Mouse (Mus musculus) embryonic stem cell, embryonic (primary cell): ENCODE results near the gene Tmem91.

ENCODE experiments used
- CTCF ChIA-PET, 4 experiments: fragments of 300-600 bp in 2 of 4; fragments of 350-600 bp in 2 of 4; sonication (Branson Sonifier 250); formaldehyde crosslinking; loops; one replicate each; lab custom pipeline; 2022; ENCODE audit warnings: inconsistent platforms in 2 of 4; lab: Charles Lee
- POLR2A ChIA-PET, 4 experiments: fragments of 300-600 bp in 2 of 4; fragments of 350-600 bp in 2 of 4; sonication (Branson Sonifier 250); formaldehyde crosslinking; loops; one replicate each; lab custom pipeline; 2022; ENCODE audit warnings: antibody characterized with exemption in 4 of 4, inconsistent platforms in 1 of 4; lab: Charles Lee

Gene Tmem91

DNA sequence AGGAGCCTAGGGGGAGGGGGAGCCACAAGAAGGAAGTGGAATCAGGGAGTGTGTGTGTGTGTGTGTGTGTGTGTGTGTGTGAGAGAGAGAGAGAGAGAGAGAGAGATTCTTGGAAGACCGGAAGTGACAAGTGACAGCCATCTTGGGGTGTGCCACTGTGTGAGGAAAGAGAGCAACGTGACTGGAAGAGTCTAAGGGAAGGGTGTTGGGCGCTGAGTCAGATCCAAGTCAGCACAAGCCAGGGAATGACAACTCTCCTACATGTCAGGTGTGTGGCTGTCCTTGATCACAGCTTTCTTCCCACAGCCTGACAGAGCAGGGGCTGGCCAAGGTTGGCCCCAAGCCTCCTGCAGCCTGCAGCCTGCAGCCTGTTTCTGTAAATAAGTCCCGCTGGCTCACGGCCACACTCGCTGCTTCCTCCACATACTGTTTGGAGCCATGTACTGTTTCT is 30.9 kb upstream of the Tmem91 start:
- ChIA-PET POLR2A (interaction anchor here in 1 of 4 experiments (0.9 to 1.9 kb wide), 7 partner anchors 9 to 58 kb away, joined by 3 to 6 read pairs (median 4); no protein-coding TSS in a partner anchor), CTCF (interaction anchor here in 1 of 4 experiments (1.5 kb wide), 1 partner anchor 51 kb away, joined by 3 read pairs; no protein-coding TSS in a partner anchor)

GRCm38 (mm10) chr7:25704716-25705364 is 29.9 kb upstream of the Tmem91 start:
- ChIA-PET CTCF (interaction anchor here in 3 of 4 experiments (0.6 to 2.6 kb wide), 8 partner anchors 14 to 296 kb away, joined by 3 to 15 read pairs (median 4); partner anchors contain the start of gene Hnrnpul1 (in 1 of the 3)), POLR2A (interaction anchor here in 2 of 4 experiments (1.0 to 1.9 kb wide), 8 partner anchors 8 to 57 kb away, joined by 3 to 6 read pairs (median 4); partner anchors contain the start of genes B9d2 (in 1 of the 2), Hnrnpul1 (in 1 of the 2) and Tmem91 (in 1 of the 2))

GRCm38 (mm10) chr7:25703793-25704494 is 29.0 kb upstream of the Tmem91 start:
- ChIA-PET CTCF (interaction anchor here in 3 of 4 experiments (0.6 to 2.6 kb wide), 12 partner anchors 13 to 295 kb away, joined by 3 to 15 read pairs (median 3); partner anchors contain the start of genes B9d2 (in 1 of the 3), Hnrnpul1 (in 1 of the 3) and Tmem91 (in 1 of the 3)), POLR2A (interaction anchor here in 2 of 4 experiments (0.8 to 1.6 kb wide), 7 partner anchors 9 to 51 kb away, joined by 3 to 6 read pairs (median 4); partner anchors contain the start of genes B9d2 (in 1 of the 2), Ccdc97 (in 1 of the 2), Hnrnpul1 (in 1 of the 2) and Tmem91 (in 1 of the 2))

DNA sequence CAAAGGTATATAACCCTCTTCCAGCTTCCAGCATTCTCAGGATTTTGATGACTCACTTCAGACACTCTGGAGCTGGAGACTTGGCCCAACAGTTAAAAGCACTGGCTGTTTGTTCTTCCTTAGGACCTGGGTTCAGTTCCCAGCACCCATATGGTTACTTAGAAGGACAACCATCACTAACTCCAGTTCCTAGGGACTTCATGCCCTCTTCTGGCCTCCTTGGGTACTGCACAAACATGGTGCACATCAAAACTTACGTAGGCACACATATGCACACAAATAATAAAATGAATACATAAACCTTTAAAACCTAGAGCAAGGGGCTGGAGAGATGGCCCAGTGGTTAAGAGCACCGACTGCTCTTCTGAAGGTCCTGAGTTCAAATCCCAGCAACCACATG is 27.4 kb upstream of the Tmem91 start:
- ChIA-PET POLR2A (interaction anchor here in 1 of 4 experiments (0.7 kb wide), 1 partner anchor 30 kb away, joined by 3 read pairs; no protein-coding TSS in a partner anchor), CTCF (interaction anchor here in 1 of 4 experiments (0.6 kb wide), 1 partner anchor 293 kb away, joined by 3 read pairs; no protein-coding TSS in a partner anchor)

- CTCF ChIA-PET = interaction anchor here in 3 of 4 experiments (0.8 to 1.7 kb wide), 6 partner anchors 13 to 54 kb away, joined by 3 to 9 read pairs (median 5); partner anchors contain the start of genes B9d2 (in 2 of the 3), Hnrnpul1 (in 1 of the 3) and Tgfb1 (in 1 of the 3)
Measured at GRCm38 (mm10) chr7:25700732-25701131, 25.8 kb upstream of the Tmem91 start.

GRCm38 (mm10) chr7:25699851-25700250 is 24.9 kb upstream of the Tmem91 start:
- POLR2A ChIA-PET = interaction anchor here in 3 of 4 experiments (0.6 to 1.6 kb wide), 12 partner anchors 8 to 1896 kb away, joined by 3 to 7 read pairs (median 4); partner anchors contain the start of genes B9d2 (in 1 of the 3), Bckdha (in 1 of the 3), Exosc5 (in 1 of the 3) and Hnrnpul1 (in 1 of the 3)
- CTCF ChIA-PET = interaction anchor here (0.6 to 1.7 kb wide), 18 partner anchors 8 to 402 kb away, joined by 3 to 9 read pairs (median 4); partner anchors contain the start of genes B9d2 (in 2 of the 4), Tgfb1 (in 2 of the 4), Dmac2 (in 1 of the 4) and Hnrnpul1 (in 1 of the 4)

More at GRCm38 (mm10) chr7:25700732-25701131, 25.8 kb upstream of the Tmem91 start:
- POLR2A ChIA-PET = interaction anchor here in 3 of 4 experiments (0.6 to 1.6 kb wide), 5 partner anchors 10 to 31 kb away, joined by 3 to 7 read pairs (median 4); partner anchors contain the start of gene B9d2 (in 2 of the 3)

GRCm38 (mm10) chr7:25694104-25694503 is 19.1 kb upstream of the Tmem91 start:
- ChIA-PET CTCF (no interaction called here), POLR2A (interaction anchor here in 1 of 4 experiments (0.6 kb wide), 1 partner anchor 42 kb away, joined by 3 read pairs; no protein-coding TSS in a partner anchor)

GRCm38 (mm10) chr7:25690051-25690450 is 15.1 kb upstream of the Tmem91 start:
- ChIA-PET POLR2A (interaction anchor here in 2 of 4 experiments (0.6 to 2.1 kb wide), 4 partner anchors 10 to 21 kb away, joined by 3 to 6 read pairs (median 4); partner anchors contain the start of gene B9d2 (in 1 of the 2)), CTCF (interaction anchor here in 1 of 4 experiments (1.7 to 3.0 kb wide), 2 partner anchors 14 kb away, joined by 6 to 15 read pairs; no protein-coding TSS in a partner anchor)

DNA sequence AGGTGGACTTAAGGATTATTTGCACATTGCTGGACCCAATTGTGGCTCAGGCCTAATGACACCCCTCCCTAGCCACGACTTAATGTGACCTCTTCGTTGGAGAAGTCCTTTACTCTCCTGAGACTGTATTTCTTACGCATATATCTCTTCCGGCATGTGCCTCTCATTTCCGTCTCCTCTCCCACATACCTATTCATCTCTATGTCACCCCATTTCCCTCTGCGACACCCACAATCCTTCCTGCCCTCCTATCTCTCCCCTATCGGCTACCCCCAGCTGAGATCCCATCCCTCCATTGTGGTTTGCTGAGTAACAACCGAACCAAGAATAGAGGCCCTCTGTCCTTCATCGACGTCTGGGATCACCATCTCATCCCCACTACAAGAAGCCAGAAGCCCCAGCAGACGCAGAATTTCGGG is 14.6 kb upstream of the Tmem91 start:
- ChIA-PET POLR2A (interaction anchor here in 2 of 4 experiments (0.6 to 2.5 kb wide), 5 partner anchors 10 to 32 kb away, joined by 3 to 10 read pairs (median 6); partner anchors contain the start of gene B9d2 (in 1 of the 2)), CTCF (interaction anchor here in 1 of 4 experiments (3.0 kb wide), 1 partner anchor 14 kb away, joined by 15 read pairs; no protein-coding TSS in a partner anchor)

DNA sequence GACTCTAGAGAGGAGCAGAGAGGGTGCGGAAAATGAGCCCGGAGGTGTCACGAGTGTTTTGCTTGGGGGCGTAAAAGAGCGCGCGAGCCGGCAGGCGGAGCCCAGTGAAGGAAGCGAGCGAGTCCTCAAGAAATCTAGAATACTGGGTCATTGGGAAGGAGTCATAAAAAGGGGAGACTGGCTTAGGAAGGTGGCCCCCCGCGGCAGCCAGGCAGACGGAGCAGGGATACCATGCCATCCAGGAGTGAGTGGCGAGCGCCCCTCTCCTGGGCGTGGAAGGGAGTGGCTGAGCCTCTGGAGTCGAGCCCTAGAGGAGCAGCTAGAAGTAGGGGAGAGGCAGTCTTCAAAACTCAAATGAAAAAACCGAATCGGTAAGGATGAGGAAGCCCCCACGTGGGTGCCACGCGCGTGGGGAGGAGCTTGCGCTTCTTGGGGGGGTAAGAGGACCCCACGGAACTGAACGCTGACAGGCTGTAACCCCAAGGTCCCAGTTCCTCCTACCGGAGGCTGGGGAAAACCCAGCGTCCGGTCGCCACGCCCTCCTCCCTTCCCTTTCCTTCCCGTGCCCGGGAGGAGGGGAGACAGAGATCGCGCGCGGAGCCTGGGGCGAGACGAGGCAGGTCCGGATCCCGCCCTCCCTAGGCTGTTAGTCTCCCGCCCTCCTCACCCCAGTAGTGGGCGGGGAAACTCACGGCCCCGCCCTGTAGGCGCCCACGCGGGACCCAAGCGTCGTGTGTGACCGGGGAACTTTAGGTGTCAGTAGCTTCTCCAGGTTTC is 14.0 kb upstream of the Tmem91 start:
- POLR2A ChIA-PET = interaction anchor here (0.6 to 2.5 kb wide), 12 partner anchors 9 to 391 kb away, joined by 3 to 10 read pairs (median 4); partner anchors contain the start of genes B9d2 (in 1 of the 4), Bckdha (in 1 of the 4), Exosc5 (in 1 of the 4) and Pafah1b3 (in 1 of the 4)
- CTCF ChIA-PET = interaction anchor here in 1 of 4 experiments (1.4 to 3.0 kb wide), 2 partner anchors 11 to 15 kb away, joined by 9 to 15 read pairs; no protein-coding TSS in a partner anchor

GRCm38 (mm10) chr7:25687811-25688401 is 12.9 kb upstream of the Tmem91 start:
- ChIA-PET POLR2A (interaction anchor here (0.6 to 2.5 kb wide), 27 partner anchors 10 to 1621 kb away, joined by 3 to 13 read pairs (median 4); partner anchors contain the start of genes Bckdha (in 1 of the 4), Exosc5 (in 1 of the 4), Hnrnpul1 (in 1 of the 4) and Pafah1b3 (in 1 of the 4)), CTCF (interaction anchor here (0.5 to 3.0 kb wide), 17 partner anchors 9 to 582 kb away, joined by 3 to 15 read pairs (median 4); partner anchors contain the start of genes Cic (in 1 of the 4) and Tmem91 (in 1 of the 4))

- CTCF ChIA-PET = interaction anchor here (0.6 to 3.0 kb wide), 19 partner anchors 8 to 581 kb away, joined by 3 to 15 read pairs (median 4); partner anchors contain the start of genes Cic (in 1 of the 4) and Tmem91 (in 1 of the 4)
- POLR2A ChIA-PET = interaction anchor here (0.6 to 2.5 kb wide), 21 partner anchors 9 to 389 kb away, joined by 3 to 13 read pairs (median 4); partner anchors contain the start of genes Tmem91 (in 2 of the 4), Hnrnpul1 (in 1 of the 4) and Pafah1b3 (in 1 of the 4)
Measured at GRCm38 (mm10) chr7:25686680-25687531, 11.9 kb upstream of the Tmem91 start, which contains the start of gene Tgfb1. TSS of gene Tgfb1 (plus strand) at chr7:25687002.

DNA sequence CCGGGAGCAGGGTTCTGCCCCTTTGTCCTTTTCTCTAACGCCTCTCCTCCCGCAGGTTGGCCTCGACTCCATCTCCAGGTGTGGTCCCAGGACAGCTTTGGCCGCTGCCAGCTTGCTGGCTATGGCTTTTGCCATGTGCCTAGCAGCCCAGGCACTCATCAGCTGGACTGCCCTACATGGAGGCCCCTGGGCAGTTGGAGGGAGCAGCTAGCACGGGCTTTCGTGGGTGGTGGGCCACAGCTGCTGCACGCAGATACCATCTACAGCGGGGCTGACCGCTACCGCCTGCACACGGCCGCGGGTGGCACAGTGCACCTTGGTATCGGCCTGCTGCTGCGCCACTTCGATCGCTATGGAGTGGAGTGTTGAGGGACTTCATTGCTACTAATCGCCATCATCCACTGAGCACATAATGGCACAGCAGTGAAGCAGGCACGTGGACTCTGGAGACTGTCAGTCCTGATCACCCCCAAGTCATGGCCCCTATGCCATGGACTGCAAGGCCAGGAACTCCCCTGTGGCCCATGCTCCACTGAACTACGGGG is 11.0 kb upstream of the Tmem91 start:
- ChIA-PET POLR2A (interaction anchor here in 2 of 4 experiments (0.6 to 1.5 kb wide), 4 partner anchors 12 to 226 kb away, joined by 3 to 5 read pairs (median 4); no protein-coding TSS in a partner anchor), CTCF (interaction anchor here in 2 of 4 experiments (0.7 to 1.0 kb wide), 2 partner anchors 18 to 51 kb away, joined by 3 read pairs; no protein-coding TSS in a partner anchor)

- POLR2A ChIA-PET = interaction anchor here in 1 of 4 experiments (0.9 to 1.2 kb wide), 2 partner anchors 8 to 10 kb away, joined by 3 to 5 read pairs; no protein-coding TSS in a partner anchor
- CTCF ChIA-PET = no interaction called here
Measured at GRCm38 (mm10) chr7:25684659-25685058, 9.7 kb upstream of the Tmem91 start.
